Mouse (Mus musculus) lung, postnatal 0 days (tissue): ENCODE data around the gene Mef2c.

Experiments
- CTCF ChIP-seq: IDR thresholded peaks from 2 replicates; pipeline ENCODE4 v1.5.1; 2016; ENCODE audit warnings: antibody characterized with exemption, mild to moderate bottlenecking
- EP300 ChIP-seq: IDR thresholded peaks from 2 replicates; pipeline ENCODE4 v1.6.1; 2016; ENCODE audit warnings: antibody characterized with exemption, mild to moderate bottlenecking, control low read depth

- TF ChIP-seq CTCF (no peak), EP300 (no peak)
Observed at GRCm38 (mm10) chr13:83573327-83573726, 69.5 kb downstream of the Mef2c start.
